Mouse (Mus musculus): ENCODE data around the gene Gucy1a1.

DNA sequence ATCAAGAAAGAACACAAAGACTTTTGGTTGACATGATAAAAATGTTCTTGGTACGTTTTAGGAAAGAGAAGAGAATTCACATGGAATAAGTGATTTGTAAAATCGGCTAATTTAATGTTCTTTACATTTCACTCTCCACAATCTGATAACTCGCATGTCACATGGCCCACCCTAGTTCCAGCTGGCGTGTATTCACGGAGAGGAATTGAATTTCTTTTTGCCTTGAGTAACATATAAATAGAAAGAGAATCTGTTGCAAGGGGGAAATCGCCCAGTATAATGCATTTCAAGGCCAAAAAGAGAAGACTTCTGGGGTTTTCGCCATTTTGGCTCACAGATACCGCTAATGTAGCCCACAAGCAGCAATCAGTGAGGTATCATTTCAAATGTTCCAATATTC is 99.5 kb downstream of the Gucy1a1 start:
- TF ChIP-seq POLR2A (IDR thresholded peaks at IDR 0.05; ENCODE audit: borderline replicate concordance, extremely low read depth, insufficient read depth, insufficient read length, poor library complexity, severe bottlenecking) (no peak), CTCF (IDR thresholded peaks at IDR 0.05; ENCODE audit: borderline replicate concordance, extremely low read depth, insufficient read depth, insufficient read length) (no peak)
